Mouse (Mus musculus) testis, postnatal 10 days (tissue): Measurements from ENCODE around the gene Tmie.

ENCODE experiments used
- DNase-seq: peaks from one replicate; pipeline ENCODE4 v3.0.0; 2021; ENCODE audit warnings: low spot score

The Tmie gene

DNA sequence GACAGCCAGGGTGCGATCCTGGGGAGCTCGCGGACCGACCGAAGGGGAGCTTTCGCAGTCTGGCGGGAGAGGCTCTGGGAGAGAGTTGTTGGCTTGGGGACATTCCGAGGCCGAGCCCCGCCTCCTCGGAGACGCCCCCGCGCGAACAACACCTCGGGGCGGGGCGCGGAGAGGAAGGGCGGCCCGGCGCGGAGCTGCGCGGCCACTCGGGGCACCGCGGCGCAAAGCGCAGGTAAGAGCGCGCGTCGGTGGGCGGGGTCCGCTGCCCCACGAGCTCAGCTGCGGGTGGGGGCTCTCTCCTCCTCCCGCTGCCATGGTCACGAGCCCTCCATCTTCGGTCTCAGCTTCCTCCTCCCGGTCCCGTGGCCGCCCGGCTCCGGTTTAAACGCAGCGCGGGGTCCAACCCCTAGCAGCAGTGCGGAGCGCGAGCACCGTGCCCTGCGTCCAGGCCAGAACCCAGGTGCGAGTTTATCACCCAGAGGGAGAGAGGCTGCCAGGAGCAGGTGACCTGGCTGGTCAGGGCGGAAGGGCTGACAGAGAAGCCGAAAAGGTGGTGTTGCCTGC, at the start of gene Tmie:
Gene Tmie (minus strand): TSS at position 116 of the 564 bp plus-strand sequence.
- DNase-seq = peak; percentile 89

- DNase-seq = peak; percentile 91
Observed at GRCm38 (mm10) chr9:110922759-110923158, 42.8 kb upstream of the Tmie start.

GRCm38 (mm10) chr9:110920665-110921419, 40.9 kb upstream of the Tmie start:
- DNase-seq = no peak

DNA sequence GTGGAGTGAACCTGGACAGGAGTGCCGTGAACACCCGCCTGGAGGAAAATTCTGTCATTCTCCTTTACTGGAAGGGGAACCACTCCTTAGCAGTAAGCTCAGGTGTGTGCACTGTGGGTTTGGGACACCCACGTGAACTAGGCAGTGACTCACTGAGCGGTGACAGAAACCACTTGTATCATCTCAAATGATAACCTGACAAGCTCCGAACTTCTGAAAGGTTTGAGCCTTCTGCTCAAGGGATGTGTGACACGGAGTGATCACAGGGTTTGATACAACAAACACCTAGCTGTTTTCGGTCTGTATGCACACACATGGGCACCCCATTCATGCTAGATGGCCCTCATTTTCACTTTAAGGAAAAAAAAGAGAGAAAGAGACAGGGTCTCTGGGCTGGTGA, 36.9 kb upstream of the Tmie start, which contains the start of gene Fam240a:
Gene Fam240a (minus strand): TSS at position 76 of the 400 bp plus-strand sequence.
- no peak for DNase-seq

- DNase-seq = no peak
Observed at GRCm38 (mm10) chr9:110915466-110915865, 35.6 kb upstream of the Tmie start.

DNA sequence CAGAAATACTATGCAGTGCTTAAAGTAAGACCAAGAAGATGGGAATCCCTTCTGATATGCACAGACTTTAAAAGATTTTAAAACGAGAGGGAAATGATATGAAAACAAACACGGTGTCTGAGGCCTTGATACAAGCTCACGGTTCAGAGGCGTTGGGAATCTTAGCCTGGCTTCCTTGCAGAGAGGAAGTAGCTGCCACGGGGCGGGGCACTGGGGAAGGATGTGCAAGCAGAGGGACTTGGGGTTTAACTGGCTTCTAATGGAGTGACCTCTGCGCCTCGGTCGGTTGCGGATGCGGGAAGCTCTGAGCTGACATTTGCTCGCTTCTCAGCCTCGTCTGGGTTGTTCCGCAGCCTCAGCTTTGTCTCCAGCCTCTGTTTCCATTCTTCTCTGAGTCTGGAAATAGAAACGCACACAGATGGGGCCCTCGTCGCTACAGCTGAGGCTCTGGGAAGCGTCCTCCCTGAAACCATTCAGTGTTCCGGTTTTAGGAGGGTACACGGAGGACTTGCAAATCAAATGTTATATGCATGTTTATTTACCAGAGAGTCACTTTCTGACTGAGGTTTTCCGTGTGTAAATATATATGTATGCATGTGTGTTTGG, 34.8 kb upstream of the Tmie start:
- DNase-seq = no peak

DNA sequence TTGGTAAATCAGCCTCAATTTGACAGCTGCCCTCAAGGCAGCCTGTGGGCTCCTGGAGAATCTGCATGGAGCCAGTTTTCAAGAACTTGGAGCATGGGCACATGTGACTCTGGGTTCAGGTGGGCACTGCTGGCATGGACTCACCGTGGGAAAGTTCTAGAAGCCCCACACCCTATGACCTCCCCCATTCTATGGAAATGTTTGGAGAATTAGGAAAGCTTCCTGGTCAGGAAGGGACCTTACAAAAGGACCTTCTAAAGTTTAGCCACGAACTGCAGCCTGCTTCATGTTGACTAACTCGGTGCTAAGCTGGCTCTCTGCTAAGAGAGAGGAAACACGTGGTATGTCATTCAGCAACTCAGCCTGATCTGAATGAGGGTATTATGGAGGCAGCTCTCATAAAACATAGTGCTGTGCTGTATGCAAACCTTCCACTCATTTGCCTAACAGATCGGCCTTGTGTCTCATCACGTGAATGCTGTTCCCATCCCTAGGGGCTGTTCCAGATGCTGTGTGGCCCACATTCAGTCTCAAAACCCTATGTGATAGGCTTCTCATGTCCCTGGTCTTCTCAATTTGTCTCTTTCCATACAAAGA, 29.6 kb upstream of the Tmie start:
- no peak for DNase-seq

GRCm38 (mm10) chr9:110908631-110909016, 28.7 kb upstream of the Tmie start:
- no peak for DNase-seq

DNA sequence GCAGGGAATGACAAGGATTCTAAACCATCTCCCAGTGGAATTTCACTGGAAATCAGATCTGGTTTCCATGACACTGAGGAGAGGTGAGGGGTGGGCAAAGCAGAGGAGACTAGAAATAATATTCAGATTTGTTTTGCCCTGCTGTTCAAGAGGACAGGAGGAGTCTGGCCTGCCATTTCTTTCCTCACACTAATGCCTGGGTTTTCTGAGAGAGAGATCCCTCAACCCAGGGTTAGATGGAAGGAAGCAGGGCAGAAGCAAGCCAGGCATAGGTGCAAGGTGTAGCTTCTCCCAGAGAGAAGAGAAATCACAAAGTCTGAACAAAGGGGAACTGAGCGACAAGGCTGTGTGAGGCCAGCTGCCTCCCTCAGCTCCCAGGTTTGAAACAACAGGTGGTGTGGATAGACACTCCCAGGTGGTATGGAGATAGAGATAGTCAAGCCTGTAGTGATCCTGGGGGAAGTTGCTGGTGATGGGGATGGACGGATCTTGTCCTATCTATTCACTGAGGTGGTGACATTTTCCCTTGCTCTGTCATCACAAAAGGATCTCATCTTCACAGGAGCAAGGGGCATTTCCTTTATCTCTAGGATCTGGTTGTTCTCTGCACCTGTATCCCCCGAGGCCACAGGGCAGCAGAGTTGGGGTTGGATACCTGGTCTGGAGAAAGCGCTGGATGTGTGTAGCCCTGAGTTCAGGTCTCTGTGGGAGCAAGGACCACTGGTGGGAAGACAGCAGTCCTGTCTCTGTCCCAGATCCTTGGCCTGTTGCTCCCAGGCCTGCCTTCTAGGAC, 28.1 kb upstream of the Tmie start:
- no peak for DNase-seq

- DNase-seq = no peak
Observed at GRCm38 (mm10) chr9:110907201-110907837, 27.4 kb upstream of the Tmie start.

- DNase-seq = no peak
Observed at GRCm38 (mm10) chr9:110902271-110902670, 22.4 kb upstream of the Tmie start.

GRCm38 (mm10) chr9:110901204-110901603, 21.3 kb upstream of the Tmie start:
- DNase-seq = no peak

DNA sequence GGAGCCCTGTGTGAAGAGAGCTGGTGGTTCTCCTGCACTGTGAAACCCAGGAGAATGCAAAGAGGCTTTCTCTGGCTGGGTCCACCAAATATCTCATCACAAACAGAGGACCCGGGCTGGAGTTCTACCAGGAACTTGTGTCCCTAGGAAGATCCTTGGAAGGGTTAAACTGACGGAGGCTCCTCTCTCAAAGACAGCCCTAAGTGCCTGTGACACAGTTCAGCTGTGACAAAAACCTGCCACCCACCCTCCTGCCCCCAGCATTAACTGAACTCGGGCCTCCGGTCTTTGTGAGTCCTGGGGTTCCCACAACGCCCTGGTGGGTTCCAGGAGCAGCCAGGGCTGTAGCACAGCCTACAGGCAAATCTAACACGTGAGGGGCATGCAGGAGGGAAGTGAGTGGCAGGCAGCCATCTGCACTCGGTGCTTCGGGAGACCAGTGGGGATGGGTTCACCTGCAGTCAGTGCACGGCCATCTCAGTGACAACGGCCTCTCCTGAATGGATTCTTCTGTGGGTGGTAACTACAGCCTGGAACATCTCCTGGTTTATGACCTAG, 19.6 kb upstream of the Tmie start:
- DNase-seq = no peak

- DNase-seq = no peak
Observed at GRCm38 (mm10) chr9:110896595-110896994, 16.7 kb upstream of the Tmie start.

- DNase-seq = no peak
Observed at GRCm38 (mm10) chr9:110895994-110896393, 16.1 kb upstream of the Tmie start.

- DNase-seq = no peak
Observed at GRCm38 (mm10) chr9:110895507-110895906, 15.6 kb upstream of the Tmie start.

DNA sequence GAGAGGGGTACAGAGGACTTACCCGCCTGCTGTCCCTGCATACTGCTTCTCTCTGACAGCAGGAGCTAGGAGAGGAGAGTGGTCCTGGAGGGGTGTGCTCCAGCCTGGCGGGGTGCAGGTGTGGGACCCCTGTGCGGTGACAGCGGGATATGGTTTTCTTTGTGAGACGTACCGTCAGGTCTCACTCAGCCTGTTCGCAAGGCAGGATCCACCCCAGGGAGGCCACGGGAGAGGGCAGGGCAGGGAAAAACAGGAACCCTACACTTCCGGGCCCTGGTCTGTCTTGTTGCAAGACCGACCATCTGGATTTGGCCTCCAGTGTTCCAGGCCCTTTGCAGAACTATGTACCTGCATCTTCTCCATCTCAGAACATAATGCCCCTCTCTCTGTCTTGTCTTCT, 13.5 kb upstream of the Tmie start:
- DNase-seq = no peak

- DNase-seq = no peak
Observed at GRCm38 (mm10) chr9:110892552-110892951, 12.6 kb upstream of the Tmie start.

GRCm38 (mm10) chr9:110891077-110891828, 11.3 kb upstream of the Tmie start:
- no peak for DNase-seq

DNA sequence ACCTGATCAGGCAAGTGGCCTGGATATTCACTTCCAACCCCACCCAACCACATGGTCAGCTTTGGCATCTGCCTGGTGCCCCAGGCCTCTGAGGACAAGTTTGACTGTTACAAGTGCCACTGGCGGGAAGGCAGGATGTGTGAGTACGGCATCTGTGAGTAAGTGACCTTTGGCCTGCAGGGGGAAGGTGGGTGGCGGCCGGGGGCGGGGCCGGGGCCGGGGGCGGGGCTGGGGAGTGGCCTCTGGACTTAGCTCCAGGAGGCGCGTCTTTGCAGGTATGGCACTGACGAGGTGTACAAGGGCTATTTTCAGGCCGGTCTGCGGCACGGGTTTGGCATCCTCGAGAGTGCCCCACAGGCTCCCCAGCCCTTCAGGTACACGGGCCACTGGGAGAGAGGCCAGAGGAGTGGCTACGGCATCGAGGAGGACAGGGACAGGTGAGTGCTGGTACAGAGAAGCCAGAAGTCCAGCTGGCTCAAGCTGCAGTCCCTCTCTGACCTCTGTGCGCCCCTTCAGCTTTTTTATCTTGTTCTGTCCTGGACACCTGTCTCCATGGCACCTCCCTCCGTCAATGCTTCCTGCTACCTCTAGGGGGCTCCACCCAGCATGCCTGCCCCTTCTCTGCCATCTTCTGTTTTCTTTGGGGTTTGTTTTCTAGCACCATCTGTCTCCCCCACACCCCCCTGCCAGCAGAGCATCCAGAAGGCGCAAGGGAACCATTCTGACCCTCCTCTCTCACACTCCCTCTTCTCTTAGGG, 10.3 kb upstream of the Tmie start:
- no peak for DNase-seq
